Mouse (Mus musculus): Measurements from ENCODE around the gene Trpt1. TPM values are rescaled to one million over a fixed set of nuclear protein-coding genes. Genes with fewer than 3 reads are reported as not detected.

Trpt1 gene
- polyA plus RNA-seq, 1 experiment from 2014 or later = 10.6 TPM

DNA sequence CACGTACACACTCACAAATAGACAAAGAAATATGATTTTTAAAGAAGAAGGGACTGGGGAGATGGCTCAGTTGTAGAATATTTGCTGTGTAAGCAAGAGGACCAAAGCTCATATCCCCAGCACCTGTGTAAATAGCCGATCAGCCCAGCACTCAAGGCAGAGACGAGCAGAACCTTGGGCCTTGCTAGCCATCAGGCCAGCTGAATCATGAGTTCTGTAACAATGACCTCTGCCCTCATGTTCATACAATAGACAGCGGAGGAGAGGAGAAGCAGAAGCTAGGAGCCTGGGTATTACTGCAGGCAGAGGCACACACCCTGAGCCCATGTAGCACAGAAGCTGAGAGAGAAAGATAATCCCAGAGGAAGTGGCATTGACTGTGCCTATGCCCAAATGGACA, 16.5 kb downstream of the Trpt1 start:
- no peaks in the 10 kb centered on the region for H3K9me3 ChIP-seq (replicated peaks)
- no peak for DNase-seq (ENCODE audit: low spot score)
- H3K36me3 ChIP-seq = peaks cover 36% of the 10 kb centered on the region
- no peaks in the 10 kb centered on the region for H3K4me1 ChIP-seq
- H3K4me3 ChIP-seq = no peak overlapping the region
- 88% methylated on average over 4 of the region's 4 CpGs for WGBS
- H3K27ac ChIP-seq = no peak overlapping the region
- H3K27me3 ChIP-seq (ENCODE audit: low read depth, poor library complexity, severe bottlenecking) = no peaks in the 10 kb centered on the region

DNA sequence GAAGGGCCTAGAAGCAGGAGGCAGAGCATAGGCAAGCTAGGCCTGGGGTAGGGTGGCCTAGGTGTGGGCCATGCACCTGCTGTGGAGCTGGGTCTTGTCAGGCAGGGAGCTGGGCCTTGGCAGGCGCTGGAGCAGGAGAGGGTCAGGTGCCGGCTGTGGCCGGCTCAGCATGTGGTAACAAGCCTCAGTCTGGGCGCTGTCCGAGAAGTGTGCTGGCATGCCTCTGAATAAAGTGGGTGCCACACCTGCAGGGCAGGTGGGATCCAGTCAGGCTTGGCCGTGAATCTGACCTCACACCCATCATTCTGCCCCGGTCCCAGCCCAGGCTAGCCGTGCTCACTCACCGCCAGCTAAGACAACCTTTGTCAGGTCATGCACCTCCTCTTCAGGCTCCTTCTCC, 18.1 kb downstream of the Trpt1 start:
- WGBS = 88% methylated on average over 9 of the region's 9 CpGs

GRCm38 (mm10) chr19:7014481-7015135, 18.7 kb downstream of the Trpt1 start:
- DNase-seq (ENCODE audit: low spot score) = no peak
- Histone ChIP-seq H3K9me3 (replicated peaks) (no peaks in the 10 kb centered on the region), H3K36me3 (peaks cover 58% of the 10 kb centered on the region), H3K27ac (no peak overlapping the region), H3K27me3 (ENCODE audit: low read depth, poor library complexity, severe bottlenecking) (no peaks in the 10 kb centered on the region), H3K4me1 (no peaks in the 10 kb centered on the region), H3K4me3 (no peak overlapping the region)
- WGBS = 90% methylated on average over 20 of the region's 20 CpGs

More for the DNA sequence above, 18.1 kb downstream of the Trpt1 start:
- H3K4me1 ChIP-seq = no peaks in the 10 kb centered on the region
- no peak overlapping the region for H3K27ac ChIP-seq
- H3K4me3 ChIP-seq = no peak overlapping the region
- no peaks in the 10 kb centered on the region for H3K9me3 ChIP-seq (replicated peaks)
- DNase-seq (ENCODE audit: low spot score) = no peak
- peaks cover 52% of the 10 kb centered on the region for H3K36me3 ChIP-seq
- H3K27me3 ChIP-seq (ENCODE audit: low read depth, poor library complexity, severe bottlenecking) = no peaks in the 10 kb centered on the region

GRCm38 (mm10) chr19:7017541-7018457, 21.9 kb downstream of the Trpt1 start:
- no peaks in the 10 kb centered on the region for H3K4me1 ChIP-seq
- 77% methylated on average over 12 of the region's 12 CpGs for WGBS
- H3K27ac ChIP-seq = 0 out of 2 replicates have a peak overlapping the region, but pooled peaks have one; percentile 27
- peaks cover 84% of the 10 kb centered on the region for H3K36me3 ChIP-seq
- H3K9me3 ChIP-seq (replicated peaks) = no peaks in the 10 kb centered on the region
- H3K27me3 ChIP-seq (ENCODE audit: low read depth, poor library complexity, severe bottlenecking) = no peaks in the 10 kb centered on the region
- DNase-seq (ENCODE audit: low spot score) = no peak
- no peak overlapping the region; the same call in 1 of the 2 replicates for H3K4me3 ChIP-seq

DNA sequence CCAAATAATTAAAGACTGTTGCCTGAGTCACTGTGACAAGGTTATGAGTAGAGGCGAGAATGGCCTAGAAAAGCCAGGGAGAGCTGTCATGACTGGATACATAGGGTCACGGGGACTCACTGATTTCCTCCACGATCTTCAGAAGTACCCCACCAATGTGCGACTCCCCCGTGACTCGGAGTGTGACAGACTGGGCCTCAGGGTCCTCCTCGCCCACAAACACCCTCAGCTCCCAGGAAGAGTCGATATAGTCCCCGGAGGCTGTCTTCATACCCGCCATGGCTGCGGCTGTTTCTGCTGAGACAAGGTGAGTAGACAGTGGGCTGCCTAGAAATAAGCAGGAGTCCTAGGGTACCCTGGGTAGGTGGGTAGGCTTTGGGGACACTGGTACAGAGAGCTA, 22.6 kb downstream of the Trpt1 start:
- Histone ChIP-seq H3K36me3 (peaks cover 88% of the 10 kb centered on the region), H3K27ac (no peak overlapping the region), H3K27me3 (ENCODE audit: low read depth, poor library complexity, severe bottlenecking) (no peaks in the 10 kb centered on the region), H3K9me3 (replicated peaks) (no peaks in the 10 kb centered on the region), H3K4me1 (no peaks in the 10 kb centered on the region), H3K4me3 (no peak overlapping the region)
- 94% methylated on average over 11 of the region's 11 CpGs for WGBS
- no peak for DNase-seq (ENCODE audit: low spot score)

GRCm38 (mm10) chr19:7019191-7019590, 23.3 kb downstream of the Trpt1 start, which contains the start of gene Fermt3:
TSS of gene Fermt3 (minus strand) at chr19:7019469.
- H3K4me1 ChIP-seq = no peaks in the 10 kb centered on the region
- H3K36me3 ChIP-seq = peaks cover 88% of the 10 kb centered on the region
- H3K27ac ChIP-seq = no peak within 1 kb of the TSS
- no peaks in the 10 kb centered on the region for H3K27me3 ChIP-seq (ENCODE audit: low read depth, poor library complexity, severe bottlenecking)
- WGBS = 84% methylated on average over 5 of the region's 5 CpGs
- DNase-seq (ENCODE audit: low spot score) = no peak
- no peak within 1 kb of the TSS for H3K4me3 ChIP-seq
- H3K9me3 ChIP-seq (replicated peaks) = no peaks in the 10 kb centered on the region

- no peak overlapping the region for H3K27ac ChIP-seq
- H3K36me3 ChIP-seq = peaks cover 92% of the 10 kb centered on the region
- DNase-seq (ENCODE audit: low spot score) = peak; percentile 50
- no peaks in the 10 kb centered on the region for H3K9me3 ChIP-seq (replicated peaks)
- H3K4me1 ChIP-seq = no peaks in the 10 kb centered on the region
- no peaks in the 10 kb centered on the region for H3K27me3 ChIP-seq (ENCODE audit: low read depth, poor library complexity, severe bottlenecking)
- 62% methylated on average over 3 of the region's 3 CpGs for WGBS
- H3K4me3 ChIP-seq = no peak overlapping the region
Measured at GRCm38 (mm10) chr19:7020224-7020641, 24.3 kb downstream of the Trpt1 start.

DNA sequence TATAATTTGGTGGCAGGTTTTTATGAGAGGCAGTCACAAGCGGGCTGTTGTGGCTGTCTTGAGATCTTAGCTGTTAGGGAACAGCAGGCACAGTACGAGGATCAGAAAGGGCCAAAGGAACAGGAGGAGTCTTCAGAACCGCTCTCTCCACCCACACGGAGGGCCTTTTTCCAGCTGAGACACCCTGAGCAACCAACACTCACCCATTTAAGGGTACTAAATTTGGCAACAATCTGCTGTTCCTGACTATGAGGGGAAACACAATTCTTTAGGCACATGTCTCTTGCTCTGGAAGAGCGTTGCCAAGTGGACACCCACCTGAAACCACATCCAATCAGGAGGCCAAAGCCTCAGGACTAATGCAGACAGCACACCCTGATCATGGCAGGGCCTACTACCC, 33.6 kb downstream of the Trpt1 start:
- DNase-seq (ENCODE audit: low spot score) = no peak
- Histone ChIP-seq H3K9me3 (replicated peaks) (no peaks in the 10 kb centered on the region), H3K27me3 (ENCODE audit: low read depth, poor library complexity, severe bottlenecking) (no peaks in the 10 kb centered on the region), H3K4me3 (no peak overlapping the region), H3K36me3 (peaks cover 99% of the 10 kb centered on the region), H3K27ac (no peak overlapping the region), H3K4me1 (no peaks in the 10 kb centered on the region)
- 94% methylated on average over 5 of the region's 5 CpGs for WGBS

DNA sequence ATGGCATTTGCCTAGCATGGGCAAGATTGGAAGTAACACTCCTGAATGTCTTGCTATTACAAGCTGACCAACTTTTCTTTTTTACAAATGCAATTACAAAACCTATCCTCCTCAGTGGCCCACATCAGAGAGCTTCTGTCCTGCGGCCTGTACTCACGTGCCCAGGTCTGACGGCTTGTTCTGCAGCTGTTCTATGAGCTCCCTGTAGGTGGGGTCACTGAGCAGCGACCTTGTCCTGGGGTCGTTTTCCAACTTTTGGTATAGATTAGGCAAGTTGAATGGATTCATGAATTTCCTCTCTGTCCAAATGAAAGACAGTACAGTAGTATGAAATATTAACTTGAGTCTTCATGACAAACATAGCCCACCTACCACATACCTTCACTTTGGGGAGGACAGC, 38.1 kb downstream of the Trpt1 start:
- Histone ChIP-seq H3K27me3 (ENCODE audit: low read depth, poor library complexity, severe bottlenecking) (no peaks in the 10 kb centered on the region), H3K9me3 (replicated peaks) (no peaks in the 10 kb centered on the region), H3K4me1 (peaks cover 8% of the 10 kb centered on the region), H3K4me3 (no peak overlapping the region), H3K27ac (no peak overlapping the region), H3K36me3 (peaks cover 96% of the 10 kb centered on the region)
- DNase-seq (ENCODE audit: low spot score) = no peak
- 92% methylated on average over 5 of the region's 5 CpGs for WGBS

DNA sequence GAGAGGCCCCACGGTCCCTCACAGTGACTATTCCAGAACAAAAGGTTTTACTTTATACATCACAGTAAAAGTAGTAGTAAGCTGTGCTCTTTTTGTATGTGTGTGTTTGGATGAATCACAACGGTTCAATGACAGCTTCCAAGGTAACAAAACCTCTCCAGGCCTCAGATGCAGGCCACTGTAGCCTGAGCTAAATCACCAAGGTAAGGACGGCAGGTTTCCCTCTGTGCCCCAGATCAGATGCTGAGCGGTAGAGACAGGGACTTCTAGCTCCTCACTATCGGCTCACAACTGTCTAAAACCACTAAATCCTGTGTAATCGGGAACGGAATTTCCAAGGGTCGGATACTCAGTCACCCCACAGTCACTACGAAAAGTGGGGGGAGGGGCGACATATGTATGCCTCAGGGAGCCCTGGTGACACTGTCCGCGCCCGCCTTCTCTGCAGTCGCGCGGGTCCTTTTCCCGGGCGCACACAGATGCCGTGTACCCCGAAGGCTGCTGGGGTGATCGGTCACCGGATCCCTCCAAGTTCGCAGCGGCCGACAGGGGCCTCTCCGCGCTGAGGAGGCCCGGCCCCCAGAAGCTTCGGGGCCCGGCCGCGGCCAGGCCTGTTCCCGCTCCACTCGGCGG, 43.3 kb downstream of the Trpt1 start:
- peak overlapping the region; percentile 77 for H3K4me3 ChIP-seq
- peak overlapping the region; percentile 94 for H3K27ac ChIP-seq
- no peaks in the 10 kb centered on the region for H3K27me3 ChIP-seq (ENCODE audit: low read depth, poor library complexity, severe bottlenecking)
- 2% methylated on average over 35 of the region's 35 CpGs for WGBS
- peaks cover 44% of the 10 kb centered on the region for H3K36me3 ChIP-seq
- H3K9me3 ChIP-seq (replicated peaks) = no peaks in the 10 kb centered on the region
- peak; percentile 73 for DNase-seq (ENCODE audit: low spot score)
- H3K4me1 ChIP-seq = peaks cover 16% of the 10 kb centered on the region

DNA sequence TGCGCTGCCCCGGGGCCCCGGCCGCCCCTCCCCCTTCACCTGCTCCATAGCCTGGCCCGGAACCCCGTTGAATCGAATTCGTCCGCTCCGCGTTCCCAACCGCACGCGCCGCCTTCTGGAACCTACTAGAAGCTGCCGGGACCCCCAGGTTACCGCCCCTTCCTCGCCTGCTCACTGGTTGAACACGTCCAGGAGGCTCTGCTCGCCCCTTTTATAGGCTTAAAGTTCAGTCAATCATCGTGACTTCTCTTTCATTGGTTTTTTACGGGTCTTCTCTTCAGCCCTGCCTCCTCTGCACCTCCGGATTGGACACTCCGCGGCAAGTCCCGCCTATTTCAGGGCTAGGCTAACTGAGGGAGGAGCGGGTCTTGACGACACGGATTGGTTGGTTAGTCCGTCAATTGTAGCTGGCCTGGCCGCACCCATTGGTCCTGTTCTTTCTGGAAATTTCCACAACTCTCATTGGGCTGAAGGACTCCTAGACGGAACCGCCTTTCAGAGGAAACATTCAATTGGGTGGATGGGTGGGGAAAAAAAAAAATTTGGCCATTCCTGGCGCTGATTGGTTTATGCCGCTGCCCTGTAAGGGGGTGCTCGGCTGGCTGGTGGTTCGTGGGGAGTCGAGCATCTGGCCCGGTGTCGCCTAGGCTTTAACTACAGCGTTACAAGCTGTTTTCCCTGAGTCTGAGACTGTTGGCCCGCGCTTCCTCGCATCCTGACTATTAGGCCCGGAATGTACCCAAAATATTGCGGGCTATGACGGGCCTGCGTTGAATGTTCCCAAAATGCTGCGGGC, 44.1 kb downstream of the Trpt1 start, which contains the start of gene Stip1:
TSS of gene Stip1 (minus strand) at position 127 of the 796 bp plus-strand sequence.
- Histone ChIP-seq H3K36me3 (peaks cover 36% of the 10 kb centered on the region), H3K4me1 (peaks cover 16% of the 10 kb centered on the region), H3K27me3 (ENCODE audit: low read depth, poor library complexity, severe bottlenecking) (no peaks in the 10 kb centered on the region), H3K4me3 (peak within 1 kb of the TSS; percentile 77), H3K9me3 (replicated peaks) (no peaks in the 10 kb centered on the region), H3K27ac (peak within 1 kb of the TSS; percentile 94)
- under 1% methylated on average over 49 of the region's 49 CpGs for WGBS
- peak; percentile 96 for DNase-seq (ENCODE audit: low spot score)

DNA sequence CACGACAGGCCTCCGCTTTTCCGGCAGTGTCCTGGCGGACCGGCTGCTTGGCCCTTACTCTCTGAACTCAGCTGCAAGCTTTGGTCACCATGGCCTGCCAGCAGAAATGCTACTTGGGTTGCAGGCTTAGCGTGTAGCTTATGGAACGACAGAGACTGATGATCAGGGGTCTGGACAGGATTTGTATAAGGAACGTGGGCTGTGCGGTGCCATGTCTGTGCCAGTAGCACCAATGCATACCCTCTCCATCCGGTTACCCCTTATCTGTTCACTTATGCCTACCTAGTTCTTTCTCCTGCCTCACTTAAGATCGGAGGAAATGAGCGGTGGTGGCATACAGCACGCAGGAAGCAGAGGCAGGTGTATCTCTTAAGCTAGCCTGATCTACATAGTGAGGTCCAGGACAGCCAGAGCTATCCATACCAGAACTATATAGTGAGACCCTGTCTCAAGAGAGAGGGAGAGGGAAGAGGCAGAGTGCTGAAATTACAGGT, 44.8 kb downstream of the Trpt1 start:
- no peaks in the 10 kb centered on the region for H3K9me3 ChIP-seq (replicated peaks)
- peaks cover 16% of the 10 kb centered on the region for H3K4me1 ChIP-seq
- H3K4me3 ChIP-seq = peak overlapping the region; percentile 77
- WGBS = 29% methylated on average over 13 of the region's 13 CpGs
- no peak for DNase-seq (ENCODE audit: low spot score)
- H3K27ac ChIP-seq = peak overlapping the region; percentile 89
- no peaks in the 10 kb centered on the region for H3K27me3 ChIP-seq (ENCODE audit: low read depth, poor library complexity, severe bottlenecking)
- peaks cover 30% of the 10 kb centered on the region for H3K36me3 ChIP-seq
